Mouse (Mus musculus) liver, embryonic 13.5 days (tissue): Measurements from ENCODE around the gene Pigx. TPM values are rescaled to one million over a fixed set of nuclear protein-coding genes. Genes with fewer than 3 reads are reported as not detected.
A peak's percentile ranks its signal among the peaks of the same experiment; 100 is the strongest.
"Not testable (repeated sequence)": the region's sequence is repeated elsewhere in the genome, so short reads cannot be mapped to it uniquely, and the experiment has no call there.

Experiments
- ATAC-seq: fragments of 200-750 bp; cut with Nextera tagmentation; 2 replicates; pipeline ENCODE4 v1.8.0; 2017; ENCODE audit warnings: low read depth, mild to moderate bottlenecking, moderate number of reproducible peaks, moderate library complexity
- DNase-seq: peaks from one replicate; pipeline ENCODE4 v3.0.0; 2022
- H3K27ac ChIP-seq: fragments of 300-500 bp; sonication (generic); 2 replicates; pipeline ENCODE4 v1.5.1; 2015; ENCODE audit warnings: moderate library complexity, mild to moderate bottlenecking, inconsistent platforms
- H3K27me3 ChIP-seq: fragments of 300-500 bp; sonication (generic); 2 replicates; pipeline ENCODE4 v1.6.1; 2015; ENCODE audit warnings: mild to moderate bottlenecking, inconsistent platforms
- H3K36me3 ChIP-seq: fragments of 300-500 bp; sonication (generic); 2 replicates; pipeline ENCODE4 v1.6.1; 2015; ENCODE audit warnings: mild to moderate bottlenecking, inconsistent platforms
- H3K4me1 ChIP-seq: fragments of 300-500 bp; sonication (generic); replicated peaks from 2 replicates; pipeline ENCODE4 v1.6.1; 2015; ENCODE audit warnings: inconsistent platforms
- H3K4me2 ChIP-seq: fragments of 300-500 bp; sonication (generic); 2 replicates; pipeline ENCODE4 v1.6.1; 2015; ENCODE audit warnings: inconsistent platforms, mild to moderate bottlenecking, moderate library complexity
- H3K4me3 ChIP-seq: fragments of 300-500 bp; sonication (generic); replicated peaks from 2 replicates; pipeline ENCODE4 v1.5.1; 2015; ENCODE audit warnings: mild to moderate bottlenecking, inconsistent platforms
- H3K9ac ChIP-seq: fragments of 300-500 bp; sonication (generic); 2 replicates; pipeline ENCODE4 v1.6.1; 2015; ENCODE audit warnings: mild to moderate bottlenecking, inconsistent platforms
- H3K9me3 ChIP-seq: fragments of 300-500 bp; sonication (generic); replicated peaks from 2 replicates; pipeline ENCODE4 v1.6.1; 2016; ENCODE audit warnings: inconsistent platforms
- whole genome bisulfite sequencing: fragments of 180-500 bp; shearing (Covaris S2); methylation state at CpG from one replicate; pipeline ENCODE4 v1.1.7; 2015; ENCODE audit not compliant: insufficient replicate concordance; 5-methylcytosine and 5-hydroxymethylcytosine counted together
- polyA plus RNA-seq: library from polyadenylated mRNA; unstranded; fragments of >200 nt; fragmentation: Nextera tagmentation; extraction: Ambion mirVana; gene quantifications from 2 replicates; pipeline ENCODE4 v1.2.1, GENCODE M21; 2015

Pigx gene
- polyA plus RNA-seq, 1 experiment from 2014 or later, result 29.2 TPM

GRCm38 (mm10) chr16:32077648-32078407 is 21.7 kb downstream of the Pigx start:
- Histone ChIP-seq H3K4me1 (peaks cover 34% of the 10 kb centered on the region), H3K27ac (peak overlapping the region; percentile 97; the same call in 1 of the 2 replicates), H3K9ac (peak overlapping the region; percentile 95), H3K27me3 (no peaks in the 10 kb centered on the region), H3K4me3 (peak overlapping the region; percentile 94), H3K36me3 (no peaks in the 10 kb centered on the region; the same call in 1 of the 2 replicates), H3K9me3 (no peaks in the 10 kb centered on the region), H3K4me2 (peak overlapping the region; percentile 85)
- ATAC-seq, result no peak
- DNase-seq, result no peak
- 5% methylated on average over 13 of the region's 13 CpGs for WGBS

- whole genome bisulfite sequencing, result 77% methylated on average over 3 of the region's 3 CpGs
- Histone ChIP-seq H3K4me3 (no peak overlapping the region), H3K4me1 (peaks cover 40% of the 10 kb centered on the region), H3K27ac (no peak overlapping the region), H3K27me3 (no peaks in the 10 kb centered on the region), H3K4me2 (no peak overlapping the region; the same call in 1 of the 2 replicates), H3K36me3 (no peaks in the 10 kb centered on the region), H3K9ac (no peak overlapping the region), H3K9me3 (no peaks in the 10 kb centered on the region)
- ATAC-seq (no peak), DNase-seq (no peak)
Measured at GRCm38 (mm10) chr16:32076406-32076805, 23.1 kb downstream of the Pigx start.

- no peak overlapping the region for H3K4me3 ChIP-seq
- H3K4me1 ChIP-seq, result peaks cover 42% of the 10 kb centered on the region
- no peaks in the 10 kb centered on the region for H3K9me3 ChIP-seq
- no peak overlapping the region for H3K4me2 ChIP-seq
- H3K27me3 ChIP-seq, result no peaks in the 10 kb centered on the region
- 29% methylated on average over 1 of the region's 1 CpGs for WGBS
- no peak overlapping the region for H3K9ac ChIP-seq
- no peak overlapping the region for H3K27ac ChIP-seq
- H3K36me3 ChIP-seq, result no peaks in the 10 kb centered on the region
- DNase-seq (no peak), ATAC-seq (no peak)
Measured at GRCm38 (mm10) chr16:32075762-32076161, 23.8 kb downstream of the Pigx start.

- H3K27ac ChIP-seq, H3K27me3 ChIP-seq, H3K9ac ChIP-seq, ATAC-seq, DNase-seq, H3K4me2 ChIP-seq, H3K4me3 ChIP-seq, H3K9me3 ChIP-seq, H3K36me3 ChIP-seq: not testable (repeated sequence)
- 58% methylated on average over 4 of the region's 4 CpGs for WGBS
- H3K4me1 ChIP-seq, result peaks cover 39% of the 10 kb centered on the region
Measured at GRCm38 (mm10) chr16:32070070-32070469, 29.5 kb downstream of the Pigx start.

- H3K4me3 ChIP-seq, result no peak overlapping the region
Measured at GRCm38 (mm10) chr16:32068389-32069300, 30.9 kb downstream of the Pigx start.

GRCm38 (mm10) chr16:32066899-32067298 is 32.6 kb downstream of the Pigx start:
- H3K27me3 ChIP-seq, result no peaks in the 10 kb centered on the region
- WGBS, result 74% methylated on average over 1 of the region's 1 CpGs
- no peaks in the 10 kb centered on the region for H3K9me3 ChIP-seq
- H3K4me2 ChIP-seq, result no peak overlapping the region
- peaks cover 54% of the 10 kb centered on the region for H3K4me1 ChIP-seq
- H3K9ac ChIP-seq, result no peak overlapping the region
- no peak for ATAC-seq
- no peak overlapping the region for H3K4me3 ChIP-seq
- no peak overlapping the region for H3K27ac ChIP-seq
- no peaks in the 10 kb centered on the region for H3K36me3 ChIP-seq
- no peak for DNase-seq

More at GRCm38 (mm10) chr16:32068389-32069300, 30.9 kb downstream of the Pigx start:
- H3K27ac ChIP-seq, result peak overlapping the region; percentile 29; the same call in 1 of the 2 replicates
- 69% methylated on average over 12 of the region's 12 CpGs for WGBS
- peaks cover 42% of the 10 kb centered on the region for H3K4me1 ChIP-seq
- H3K36me3 ChIP-seq, result no peaks in the 10 kb centered on the region
- H3K9me3 ChIP-seq, result no peaks in the 10 kb centered on the region
- DNase-seq (no peak), ATAC-seq (no peak)
- no peak overlapping the region for H3K4me2 ChIP-seq
- no peaks in the 10 kb centered on the region for H3K27me3 ChIP-seq
- H3K9ac ChIP-seq, result no peak overlapping the region

- H3K4me2 ChIP-seq, result no peak overlapping the region
- H3K9me3 ChIP-seq, result no peaks in the 10 kb centered on the region
- H3K27ac ChIP-seq, result no peak overlapping the region
- H3K36me3 ChIP-seq, result no peaks in the 10 kb centered on the region
- ATAC-seq, result no peak
- H3K9ac ChIP-seq, result no peak overlapping the region
- no peak overlapping the region for H3K4me3 ChIP-seq
- no peaks in the 10 kb centered on the region for H3K27me3 ChIP-seq
- DNase-seq, result no peak
- peaks cover 53% of the 10 kb centered on the region for H3K4me1 ChIP-seq
- 57% methylated on average over 7 of the region's 7 CpGs for WGBS
Measured at GRCm38 (mm10) chr16:32063900-32064299, 35.6 kb downstream of the Pigx start.

- no peak for ATAC-seq
- 0 out of 2 replicates have a peak overlapping the region, but pooled peaks have one; percentile 15 for H3K4me2 ChIP-seq
- H3K27ac ChIP-seq, result no peak overlapping the region
- DNase-seq, result no peak
- no peaks in the 10 kb centered on the region for H3K36me3 ChIP-seq
- no peak overlapping the region for H3K4me3 ChIP-seq
- no peaks in the 10 kb centered on the region for H3K27me3 ChIP-seq
- peaks cover 55% of the 10 kb centered on the region for H3K4me1 ChIP-seq
- no peaks in the 10 kb centered on the region for H3K9me3 ChIP-seq
- 38% methylated on average over 2 of the region's 2 CpGs for WGBS
- no peak overlapping the region for H3K9ac ChIP-seq
Measured at GRCm38 (mm10) chr16:32062226-32062625, 37.3 kb downstream of the Pigx start.

GRCm38 (mm10) chr16:32059840-32060523 is 39.6 kb downstream of the Pigx start:
- Histone ChIP-seq H3K4me1 (peaks cover 39% of the 10 kb centered on the region), H3K27me3 (no peaks in the 10 kb centered on the region), H3K36me3 (no peaks in the 10 kb centered on the region), H3K4me3 (no peak overlapping the region), H3K9ac (no peak overlapping the region), H3K27ac (no peak overlapping the region), H3K9me3 (no peaks in the 10 kb centered on the region), H3K4me2 (no peak overlapping the region)
- ATAC-seq, result no peak
- 46% methylated on average over 6 of the region's 6 CpGs for WGBS
- DNase-seq, result no peak

GRCm38 (mm10) chr16:32058817-32059216 is 40.7 kb downstream of the Pigx start:
- ATAC-seq, result peak; percentile 36; the same call in 1 of the 2 replicates
- no peak overlapping the region for H3K9ac ChIP-seq
- H3K4me2 ChIP-seq, result no peak overlapping the region
- peaks cover 38% of the 10 kb centered on the region for H3K4me1 ChIP-seq
- H3K27ac ChIP-seq, result no peak overlapping the region
- no peak overlapping the region for H3K4me3 ChIP-seq
- DNase-seq, result no peak
- H3K27me3 ChIP-seq, result no peaks in the 10 kb centered on the region
- no peaks in the 10 kb centered on the region for H3K9me3 ChIP-seq
- H3K36me3 ChIP-seq, result no peaks in the 10 kb centered on the region
- 67% methylated on average over 5 of the region's 5 CpGs for WGBS

GRCm38 (mm10) chr16:32042367-32042766 is 57.2 kb downstream of the Pigx start:
- no peak for ATAC-seq
- no peak overlapping the region for H3K4me2 ChIP-seq
- 74% methylated on average over 4 of the region's 4 CpGs for WGBS

More at GRCm38 (mm10) chr16:32042367-32042766, 57.2 kb downstream of the Pigx start:
- Histone ChIP-seq H3K9ac (no peak overlapping the region), H3K4me1 (no peaks in the 10 kb centered on the region), H3K27ac (no peak overlapping the region), H3K36me3 (peaks cover 65% of the 10 kb centered on the region), H3K9me3 (no peaks in the 10 kb centered on the region), H3K27me3 (no peaks in the 10 kb centered on the region), H3K4me3 (no peak overlapping the region)
- no peak for DNase-seq
